Mouse (Mus musculus) ES-Bruce4 (cell line): ENCODE results near the gene Acod1. TPM values are rescaled to one million over a fixed set of nuclear protein-coding genes. Genes with fewer than 3 reads are reported as not detected.

Experiments used
- H3K27ac ChIP-seq: 2 replicates; pipeline ENCODE4 v1.5.1; 2012; ENCODE audit warnings: low read length, inconsistent platforms; ENCODE audit not compliant: insufficient read depth
- H3K27me3 ChIP-seq: 2 replicates; pipeline ENCODE4 v1.6.1; 2012; ENCODE audit warnings: mild to moderate bottlenecking, low read length, inconsistent platforms; ENCODE audit not compliant: control insufficient read depth, poor library complexity, insufficient read depth, severe bottlenecking
- H3K36me3 ChIP-seq: 2 replicates; pipeline ENCODE4 v1.6.1; 2012; ENCODE audit warnings: inconsistent platforms, mild to moderate bottlenecking, low read length, moderate library complexity; ENCODE audit not compliant: control insufficient read depth, poor library complexity, insufficient read depth, severe bottlenecking
- H3K4me1 ChIP-seq: one replicate; pipeline ENCODE4 v1.8.1; 2011; ENCODE audit warnings: low read length; ENCODE audit not compliant: control insufficient read depth, insufficient read depth
- H3K4me3 ChIP-seq: 2 replicates; pipeline ENCODE4 v1.5.1; 2011; ENCODE audit warnings: low read depth, mild to moderate bottlenecking, low read length
- H3K9ac ChIP-seq: 2 replicates; pipeline ENCODE4 v1.6.1; 2012; ENCODE audit warnings: low read depth, mild to moderate bottlenecking, inconsistent platforms; ENCODE audit not compliant: poor library complexity, severe bottlenecking
- H3K9me3 ChIP-seq: replicated peaks from 2 replicates; pipeline ENCODE4 v1.6.1; 2012; ENCODE audit warnings: mild to moderate bottlenecking, low read length, inconsistent platforms; ENCODE audit not compliant: control insufficient read depth, poor library complexity, insufficient read depth, severe bottlenecking
- CTCF ChIP-seq: IDR thresholded peaks from one replicate; pipeline ENCODE4 v1.8.1; 2011; ENCODE audit warnings: low read depth, low read length
- EP300 ChIP-seq: IDR thresholded peaks from 2 replicates; pipeline ENCODE4 v1.6.1; 2011; ENCODE audit warnings: low read depth, low read length; ENCODE audit not compliant: insufficient read depth
- POLR2A ChIP-seq: IDR thresholded peaks from one replicate; pipeline ENCODE4 v1.8.1; 2011; ENCODE audit warnings: low read length; ENCODE audit not compliant: insufficient read depth
- polyA plus RNA-seq: library from polyadenylated mRNA; stranded (reverse); fragments of >200 nt; gene quantifications from 2 replicates; pipeline ENCODE4 v1.2.4, GENCODE M21; 2011; ENCODE audit warnings: low read depth; ENCODE audit not compliant: missing spikeins, insufficient read depth, insufficient read length

The Acod1 gene
- polyA plus RNA-seq, 1 experiment, result not detected

DNA sequence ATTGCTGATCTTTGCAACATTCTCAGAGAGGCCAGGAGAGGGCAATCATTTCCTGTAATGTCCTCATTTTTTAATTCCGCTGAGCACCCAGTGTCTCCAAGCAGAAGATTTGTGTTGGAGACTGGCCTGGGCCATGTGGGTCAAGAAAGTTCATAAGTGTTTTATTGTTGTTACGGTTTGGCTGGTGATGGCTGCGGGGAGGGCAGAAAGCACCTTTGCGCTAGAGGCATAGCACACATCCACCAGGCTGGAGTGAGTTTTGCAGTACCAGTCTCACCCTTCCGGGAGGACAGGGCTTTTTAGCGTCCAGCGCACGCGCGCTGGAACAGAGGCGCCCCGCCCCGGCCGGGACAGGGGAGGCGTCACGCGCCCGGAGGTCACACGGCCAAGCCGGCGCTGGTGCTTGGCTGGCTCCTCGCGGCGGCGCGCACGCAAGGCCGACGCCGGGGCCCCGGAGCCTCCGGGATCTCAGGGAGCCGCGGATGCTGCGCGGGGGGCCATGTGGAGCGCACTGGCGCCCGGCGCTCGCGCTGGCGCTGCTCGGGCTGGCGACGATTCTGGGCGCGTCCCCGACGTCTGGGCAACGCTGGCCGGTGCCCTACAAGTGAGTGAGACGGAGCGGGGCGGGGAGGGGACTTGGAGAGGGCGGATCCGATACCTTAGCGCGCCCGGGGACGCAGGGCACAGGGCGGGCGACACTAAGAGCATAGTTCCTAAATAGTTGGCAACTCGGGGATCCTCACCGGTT lies 23.3 kb downstream of the Acod1 start, which contains the start of gene Cln5:
Cln5 (plus strand) TSS at position 353 of the 748 bp plus-strand sequence.
- TF ChIP-seq POLR2A (peak; percentile 91), EP300 (0 out of 2 replicates have a peak, but pooled peaks have one; percentile 18), CTCF (no peak)
- H3K27me3 ChIP-seq, result no peaks in the 10 kb centered on the region
- peak within 1 kb of the TSS; percentile 78 for H3K27ac ChIP-seq
- H3K4me3 ChIP-seq, result peak within 1 kb of the TSS; percentile 97
- peak within 1 kb of the TSS; percentile 88 for H3K9ac ChIP-seq
- H3K9me3 ChIP-seq, result no peaks in the 10 kb centered on the region
- peaks cover 7% of the 10 kb centered on the region for H3K36me3 ChIP-seq
- H3K4me1 ChIP-seq, result no peaks in the 10 kb centered on the region

DNA sequence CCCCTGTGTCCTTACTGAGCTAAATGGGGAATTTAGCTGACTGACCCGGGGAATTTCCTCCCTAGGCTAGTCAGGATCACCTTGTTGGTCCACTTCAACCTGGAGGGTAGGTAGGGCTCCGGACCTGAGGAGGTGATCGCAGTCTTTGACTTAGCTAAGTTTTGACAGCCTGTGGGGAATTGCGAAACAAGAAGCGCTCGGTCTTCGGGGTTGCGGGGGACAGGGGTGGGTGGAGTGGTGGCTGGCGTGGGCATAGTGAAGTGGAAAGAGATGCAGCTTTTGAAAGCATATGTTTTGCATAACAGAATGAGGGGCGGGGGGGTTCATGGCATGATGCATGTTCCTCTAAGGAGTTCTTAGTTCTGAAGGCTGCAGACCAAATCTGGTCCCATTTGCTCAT lies 24.0 kb downstream of the Acod1 start:
- no peaks in the 10 kb centered on the region for H3K9me3 ChIP-seq
- H3K27me3 ChIP-seq, result no peaks in the 10 kb centered on the region
- H3K36me3 ChIP-seq, result peaks cover 7% of the 10 kb centered on the region
- peak overlapping the region; percentile 88 for H3K9ac ChIP-seq
- no peaks in the 10 kb centered on the region for H3K4me1 ChIP-seq
- peak overlapping the region; percentile 97 for H3K4me3 ChIP-seq
- H3K27ac ChIP-seq, result peak overlapping the region; percentile 32
- no peak for TF ChIP-seq EP300
- TF ChIP-seq POLR2A, result no peak
- no peak for TF ChIP-seq CTCF

DNA sequence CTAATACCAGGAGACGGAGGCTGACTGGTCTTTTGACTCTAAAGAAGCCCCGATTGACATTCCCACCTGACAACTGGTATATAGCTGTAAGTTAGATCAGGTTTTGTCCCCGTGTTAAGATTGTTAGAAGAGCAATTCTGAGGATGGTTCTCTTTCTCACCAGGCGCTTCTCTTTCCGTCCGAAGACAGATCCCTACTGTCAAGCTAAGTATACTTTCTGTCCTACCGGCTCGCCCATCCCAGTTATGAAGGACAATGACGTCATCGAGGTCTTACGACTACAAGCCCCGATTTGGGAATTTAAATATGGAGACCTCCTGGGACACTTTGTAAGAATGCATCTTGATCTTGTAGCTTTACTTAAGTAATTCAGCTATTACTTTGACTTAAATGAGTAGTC lies 24.7 kb downstream of the Acod1 start:
- H3K4me1 ChIP-seq, result no peaks in the 10 kb centered on the region

DNA sequence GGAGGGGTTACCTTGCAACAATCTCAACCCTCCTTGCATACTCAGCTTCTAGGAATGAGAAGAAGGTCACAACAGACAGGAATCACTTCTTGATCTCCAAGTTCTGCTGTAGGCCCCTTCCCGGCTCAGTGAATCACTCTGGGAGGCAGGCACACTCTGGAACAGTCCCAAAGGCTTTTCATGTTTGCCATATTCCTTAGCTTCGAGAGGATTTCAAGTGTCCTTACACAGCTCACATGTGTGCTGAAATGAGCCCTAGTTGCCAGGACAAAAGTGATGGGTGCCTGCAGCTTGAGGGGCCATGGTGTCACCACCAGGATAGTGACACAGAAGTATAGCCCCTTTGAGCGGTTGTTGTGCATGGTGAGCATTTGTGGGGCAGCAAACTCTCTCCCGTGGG lies 26.0 kb downstream of the Acod1 start:
- H3K4me1 ChIP-seq, result no peaks in the 10 kb centered on the region
- H3K9ac ChIP-seq, result no peak overlapping the region
- no peak overlapping the region for H3K27ac ChIP-seq
- TF ChIP-seq POLR2A (no peak), EP300 (no peak), CTCF (no peak)
- peaks cover 7% of the 10 kb centered on the region for H3K36me3 ChIP-seq
- H3K9me3 ChIP-seq, result no peaks in the 10 kb centered on the region
- no peaks in the 10 kb centered on the region for H3K27me3 ChIP-seq
- no peak overlapping the region for H3K4me3 ChIP-seq

More for the DNA sequence above, 24.7 kb downstream of the Acod1 start:
- H3K4me3 ChIP-seq, result no peak overlapping the region
- H3K36me3 ChIP-seq, result peaks cover 7% of the 10 kb centered on the region
- no peaks in the 10 kb centered on the region for H3K27me3 ChIP-seq
- TF ChIP-seq CTCF (no peak), POLR2A (no peak), EP300 (no peak)
- no peak overlapping the region for H3K9ac ChIP-seq
- no peak overlapping the region for H3K27ac ChIP-seq
- H3K9me3 ChIP-seq, result no peaks in the 10 kb centered on the region

DNA sequence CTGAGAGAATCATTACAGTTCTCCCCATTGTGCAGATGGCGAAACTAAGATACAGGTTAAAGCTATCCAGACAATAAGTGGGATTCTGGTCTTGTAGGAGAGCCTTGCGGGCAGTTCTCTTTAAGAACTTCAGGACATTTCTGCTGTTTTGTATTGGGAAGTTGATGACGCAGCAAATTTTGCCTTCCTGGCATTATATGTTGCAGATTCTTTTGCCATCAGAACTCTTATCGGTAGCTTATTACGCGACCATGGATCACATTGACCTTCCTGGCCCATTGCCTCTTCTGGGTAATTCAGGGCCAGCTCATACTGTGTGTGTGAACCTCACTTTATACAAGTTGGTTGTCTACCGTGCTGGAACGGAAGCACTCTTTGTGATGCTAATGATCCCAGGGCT lies 27.0 kb downstream of the Acod1 start:
- Histone ChIP-seq H3K27ac (no peak overlapping the region), H3K36me3 (peaks cover 7% of the 10 kb centered on the region), H3K4me1 (no peaks in the 10 kb centered on the region), H3K27me3 (no peaks in the 10 kb centered on the region), H3K4me3 (no peak overlapping the region), H3K9ac (no peak overlapping the region), H3K9me3 (no peaks in the 10 kb centered on the region)
- no peak for TF ChIP-seq POLR2A
- TF ChIP-seq CTCF, result no peak
- TF ChIP-seq EP300, result no peak

DNA sequence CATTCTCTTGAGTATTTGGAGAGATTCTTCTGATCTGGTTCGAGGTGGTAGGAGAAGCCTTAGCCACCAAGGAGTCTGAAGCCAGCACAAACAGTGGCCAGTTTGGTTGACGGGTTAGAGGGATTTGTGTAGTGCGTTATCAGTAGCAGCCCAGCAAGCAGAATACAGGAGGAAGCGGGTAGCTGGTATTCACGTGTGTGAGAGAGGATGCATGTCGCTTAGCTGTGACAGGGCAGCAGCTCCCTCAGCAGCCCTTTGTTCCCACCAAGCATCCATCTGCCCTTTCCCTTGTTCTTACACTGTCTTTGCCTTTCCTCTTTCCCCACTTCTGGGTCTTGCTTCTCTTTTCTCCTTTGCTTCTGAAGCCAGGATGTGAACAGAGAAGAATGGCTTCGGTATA lies 28.4 kb downstream of the Acod1 start:
- TF ChIP-seq CTCF (no peak), POLR2A (no peak), EP300 (no peak)
- Histone ChIP-seq H3K27ac (no peak overlapping the region), H3K36me3 (peaks cover 10% of the 10 kb centered on the region), H3K27me3 (no peaks in the 10 kb centered on the region), H3K9ac (no peak overlapping the region), H3K4me3 (no peak overlapping the region), H3K4me1 (no peaks in the 10 kb centered on the region), H3K9me3 (no peaks in the 10 kb centered on the region)
